Mouse (Mus musculus) ovary, postnatal 10 days (tissue): ENCODE measurements around the gene Oscp1.
"Not testable (repeated sequence)": the region's sequence is repeated elsewhere in the genome, so short reads cannot be mapped to it uniquely, and the experiment has no call there.

Experiments
- DNase-seq: peaks from one replicate; pipeline ENCODE4 v3.0.0; 2022; ENCODE audit warnings: low spot score

The Oscp1 gene

DNA sequence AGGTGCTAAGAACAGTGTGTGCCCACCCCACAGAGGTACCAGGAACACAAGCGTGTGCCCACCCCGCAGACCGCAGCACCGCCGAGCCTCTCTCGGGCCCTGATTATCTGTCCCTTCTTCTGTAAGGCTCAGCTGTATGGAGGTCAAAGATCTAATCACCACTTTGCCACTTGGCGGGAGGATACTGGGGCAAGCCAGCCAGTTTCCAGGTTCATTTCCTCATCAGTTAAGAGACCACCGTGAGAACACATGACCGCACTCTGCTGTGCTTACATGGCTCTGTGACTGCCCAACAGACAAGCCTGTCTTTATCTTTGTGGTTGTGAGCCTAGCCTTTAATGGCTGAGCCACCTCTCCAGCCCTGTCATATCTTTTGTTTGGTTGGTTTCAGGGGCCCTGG is 24.7 kb downstream of the Oscp1 start:
- DNase-seq = no peak

DNA sequence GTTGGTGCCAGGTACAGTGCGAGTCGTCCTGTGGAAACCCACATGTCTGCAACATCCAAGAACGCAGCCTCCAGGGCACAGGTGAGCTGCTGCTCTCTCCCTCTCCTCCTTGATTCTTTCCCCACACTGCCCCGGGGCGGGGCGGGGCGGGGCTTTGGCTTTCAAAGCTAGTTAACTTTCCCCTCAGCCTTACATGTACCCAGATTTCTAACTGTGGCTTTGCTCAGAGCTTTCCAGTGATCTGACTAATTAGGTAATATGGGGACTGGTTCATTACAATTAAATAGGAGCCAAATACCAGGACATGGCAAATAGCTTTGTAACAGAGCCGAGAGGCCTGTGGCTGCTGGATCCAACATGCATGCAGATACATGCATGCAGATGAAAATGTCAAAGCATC is 26.0 kb downstream of the Oscp1 start:
- no peak for DNase-seq

DNA sequence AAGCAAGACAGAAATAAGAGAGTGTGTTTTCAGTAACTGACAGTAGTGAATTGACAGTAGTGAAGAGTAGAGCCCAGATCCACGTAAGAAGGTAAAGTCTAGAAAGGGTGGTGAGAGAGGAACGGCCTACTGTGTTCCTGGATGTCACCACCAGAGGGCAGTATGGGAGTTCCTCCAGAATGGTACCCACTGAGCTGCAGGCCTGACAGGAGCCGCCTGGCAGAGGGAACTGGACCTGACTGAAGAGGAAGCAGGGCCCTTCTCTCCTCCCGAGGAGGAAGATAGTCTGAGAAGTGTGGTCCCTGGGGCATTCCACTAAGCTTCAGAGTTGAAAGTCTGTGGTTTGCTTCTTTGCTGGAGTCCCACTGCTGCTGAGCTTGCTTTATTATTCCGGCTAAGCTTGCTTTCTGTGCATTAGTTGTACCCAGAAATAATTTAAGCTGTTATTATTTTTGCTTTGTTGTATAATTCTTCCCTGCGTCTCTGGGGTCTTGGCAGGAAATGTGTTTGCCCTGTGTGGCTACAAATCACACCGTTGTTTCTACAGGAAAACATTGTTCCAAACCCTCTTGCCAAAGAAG is 27.7 kb downstream of the Oscp1 start:
- DNase-seq = peak; percentile 66

DNA sequence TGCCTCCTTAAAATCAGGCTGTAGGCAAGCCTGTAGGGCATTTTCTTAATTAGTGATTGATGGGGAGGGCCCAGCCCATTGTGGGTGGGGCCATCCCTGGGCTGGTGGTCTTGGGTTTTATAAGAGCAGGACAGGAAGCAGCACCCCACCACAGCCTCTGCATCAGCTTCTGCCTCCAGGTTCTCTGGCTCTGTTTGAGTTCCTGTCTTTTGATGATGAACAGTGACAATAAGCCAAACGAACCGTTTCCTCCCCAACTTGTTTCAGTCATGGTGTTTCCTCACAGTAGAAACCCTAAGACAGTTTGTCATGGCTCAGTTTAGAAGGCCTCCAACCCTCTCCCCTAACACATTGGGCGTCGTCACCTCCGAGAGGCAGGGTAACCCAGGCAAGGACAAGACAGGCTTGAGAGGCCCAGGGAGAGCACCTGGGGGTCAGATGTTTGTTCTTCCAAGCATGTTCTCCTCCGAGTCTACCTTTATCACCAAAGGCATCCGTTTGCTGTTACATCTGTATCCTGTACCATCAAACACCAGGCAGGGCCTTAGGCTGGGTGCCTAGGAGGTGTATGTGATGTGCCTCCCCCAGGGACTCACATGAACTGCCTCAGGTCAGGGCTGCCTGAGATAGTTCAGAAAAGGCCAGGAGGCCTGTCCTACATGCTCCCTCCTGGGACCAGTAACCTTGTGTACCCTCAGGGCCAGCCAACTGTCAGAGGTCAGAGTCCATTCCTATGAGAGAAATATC is 31.9 kb downstream of the Oscp1 start:
- DNase-seq = no peak

DNA sequence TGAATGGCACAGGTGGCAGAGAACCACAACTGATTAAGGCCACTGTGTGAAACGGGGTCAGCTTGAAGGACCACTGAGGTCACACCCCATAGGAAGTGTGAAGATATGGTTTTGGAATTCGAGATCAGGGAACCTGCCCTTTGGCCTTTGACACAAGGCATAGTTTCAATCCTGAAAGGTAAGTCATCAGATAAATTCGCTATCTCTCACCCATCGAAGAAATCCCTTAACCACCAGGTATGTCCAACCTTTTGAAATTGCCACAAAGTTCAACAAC is 32.4 kb downstream of the Oscp1 start:
- no peak for DNase-seq

DNA sequence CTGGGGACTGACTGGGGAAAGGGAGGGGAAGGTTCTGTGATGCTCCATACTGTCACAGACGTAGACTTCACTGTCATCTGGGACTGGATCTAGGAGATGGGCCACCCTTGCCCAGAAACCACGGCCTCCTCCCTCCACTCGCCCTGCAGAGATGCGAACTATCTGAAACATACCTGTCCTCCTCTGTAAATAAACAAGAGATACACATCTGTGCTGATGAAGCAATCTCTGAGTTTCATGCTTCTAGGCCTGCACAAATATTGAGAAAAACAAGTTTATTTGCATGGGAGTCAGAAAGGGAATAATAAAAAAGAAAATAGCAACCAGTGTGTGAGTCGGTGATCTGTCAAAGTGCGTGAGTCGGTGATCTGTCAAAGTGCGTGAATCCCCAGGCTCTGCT is 33.5 kb downstream of the Oscp1 start:
- DNase-seq = no peak

DNA sequence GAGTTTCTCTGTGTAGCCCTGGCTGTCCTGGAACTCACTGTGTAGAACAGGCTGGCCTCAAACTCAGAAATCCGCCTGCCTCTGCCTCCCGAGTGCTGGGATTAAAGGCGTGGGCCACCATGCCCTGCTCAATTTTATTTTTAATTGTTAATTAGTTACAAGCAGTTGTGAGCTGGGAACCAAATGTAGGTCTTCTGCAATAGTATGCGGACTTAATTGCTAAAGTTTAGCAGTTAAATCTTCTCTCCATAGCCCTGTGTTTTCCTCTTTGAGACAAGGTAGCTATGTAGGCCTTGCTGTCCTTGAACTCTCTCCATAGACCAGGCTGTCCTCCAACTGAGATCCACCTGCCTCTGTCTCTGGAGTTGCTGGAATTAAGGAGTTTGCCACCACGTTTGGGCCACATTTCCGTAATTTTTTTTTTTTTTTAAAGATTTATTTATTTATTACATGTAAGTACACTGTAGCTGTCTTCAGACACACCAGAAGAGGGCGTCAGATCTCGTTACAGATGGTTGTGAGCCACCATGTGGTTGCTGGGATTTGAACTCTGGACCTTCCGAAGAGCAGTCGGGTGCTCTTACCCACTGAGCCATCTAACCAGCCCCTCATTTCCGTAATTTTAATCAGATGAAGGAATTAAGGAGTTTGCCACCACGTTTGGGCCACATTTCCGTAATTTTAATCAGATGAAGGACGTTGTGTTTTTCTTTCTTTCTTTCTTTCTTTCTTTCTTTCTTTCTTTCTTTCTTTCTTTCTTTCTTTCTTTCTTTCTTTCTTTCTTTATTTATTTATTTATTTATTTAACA is 37.5 kb downstream of the Oscp1 start:
- not testable (repeated sequence) for DNase-seq

DNA sequence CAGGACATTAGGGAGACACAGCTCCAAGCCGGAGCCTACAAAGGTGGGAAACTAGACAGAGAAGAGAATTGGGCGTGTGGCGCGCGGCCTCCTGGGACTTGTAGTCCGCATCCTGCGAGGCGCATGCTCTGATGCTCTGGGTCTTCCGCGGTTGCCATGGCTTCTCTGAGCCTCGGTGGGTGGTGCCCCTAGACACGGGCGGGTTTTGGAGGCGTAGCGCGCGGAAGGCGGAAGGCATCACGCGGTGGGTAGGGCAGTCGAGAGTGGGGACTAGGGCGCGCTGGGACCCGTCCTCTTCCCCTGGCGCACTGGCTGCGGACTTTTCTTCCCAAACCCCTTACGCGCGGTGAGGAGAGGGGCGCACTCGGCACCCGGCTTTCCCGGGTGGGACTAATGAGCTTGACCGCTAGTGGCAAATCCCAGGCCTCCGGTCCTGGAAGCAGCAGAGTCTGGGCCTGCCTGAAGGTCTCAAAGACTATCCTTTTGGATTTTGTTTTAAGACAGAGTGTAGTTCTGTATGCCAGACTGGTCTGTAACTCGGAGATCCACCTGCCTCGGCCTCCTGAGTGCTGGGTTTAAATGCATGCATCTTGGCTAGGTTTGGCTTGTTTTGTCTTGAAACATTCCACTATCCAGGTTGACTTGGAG is 38.2 kb downstream of the Oscp1 start, which contains the start of gene Lsm10:
TSS of gene Lsm10 (plus strand) at position 160 of the 648 bp plus-strand sequence.
- peak; percentile 76 for DNase-seq

DNA sequence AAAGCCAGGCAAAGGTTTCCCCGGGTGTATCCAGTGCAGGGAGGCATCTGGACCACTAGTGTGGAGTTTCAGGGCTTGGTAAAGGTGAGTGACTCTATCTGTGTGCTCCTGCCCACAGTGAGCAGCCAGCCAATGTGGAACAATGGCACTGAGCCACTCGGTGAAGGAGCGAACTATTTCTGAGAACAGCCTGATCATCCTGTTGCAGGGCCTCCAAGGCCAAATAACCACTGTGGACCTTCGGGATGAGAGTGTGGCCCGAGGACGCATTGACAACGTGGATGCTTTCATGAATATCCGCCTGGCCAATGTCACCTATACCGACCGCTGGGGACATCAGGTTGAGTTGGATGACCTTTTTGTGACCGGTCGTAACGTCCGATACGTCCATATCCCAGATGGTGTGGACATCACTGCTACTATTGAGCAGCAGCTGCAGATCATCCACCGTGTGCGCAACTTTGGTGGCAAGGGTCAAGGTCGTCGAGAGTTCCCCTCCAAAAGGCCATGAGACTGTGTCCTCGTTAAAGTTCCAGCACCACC is 39.4 kb downstream of the Oscp1 start:
- DNase-seq = no peak

DNA sequence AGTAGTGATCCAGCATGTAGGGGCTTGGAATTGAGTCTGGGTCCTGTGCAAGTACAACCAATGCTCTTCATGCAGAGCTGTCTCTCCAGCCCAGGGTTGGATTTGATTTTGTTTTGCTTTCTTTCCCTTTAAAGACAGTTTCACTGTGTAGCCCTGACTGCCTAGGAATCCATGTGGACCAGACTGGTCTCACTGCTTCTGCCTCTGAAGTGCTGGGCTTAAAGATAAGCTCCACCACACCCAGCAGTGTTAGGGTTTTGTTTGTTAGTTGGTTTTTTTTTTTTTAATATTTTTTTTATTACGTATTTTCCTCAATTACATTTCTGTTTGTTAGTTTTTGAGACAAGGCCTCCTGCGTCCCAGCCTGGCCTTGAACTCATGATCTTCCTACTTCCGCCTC is 41.0 kb downstream of the Oscp1 start:
- DNase-seq = no peak

DNA sequence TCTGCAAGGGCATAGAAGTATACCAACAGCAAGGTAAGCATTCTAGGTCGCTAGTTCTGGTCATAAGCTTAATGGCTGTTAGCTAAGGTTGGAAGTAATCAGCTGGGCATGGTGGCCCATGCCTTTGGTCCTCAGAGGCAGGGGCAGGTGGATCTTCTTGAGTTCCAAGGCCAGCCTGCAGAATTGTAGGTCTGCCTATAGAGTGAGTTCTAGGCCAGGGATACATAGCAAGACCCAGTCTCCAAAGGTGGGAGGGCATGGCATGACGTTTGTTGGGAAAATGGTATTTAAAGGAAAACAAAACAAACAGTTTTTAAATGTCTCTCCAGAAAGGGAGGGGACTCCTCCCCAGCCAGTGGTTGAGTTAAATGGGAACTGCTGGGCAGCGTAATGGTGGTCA is 42.4 kb downstream of the Oscp1 start:
- no peak for DNase-seq

DNA sequence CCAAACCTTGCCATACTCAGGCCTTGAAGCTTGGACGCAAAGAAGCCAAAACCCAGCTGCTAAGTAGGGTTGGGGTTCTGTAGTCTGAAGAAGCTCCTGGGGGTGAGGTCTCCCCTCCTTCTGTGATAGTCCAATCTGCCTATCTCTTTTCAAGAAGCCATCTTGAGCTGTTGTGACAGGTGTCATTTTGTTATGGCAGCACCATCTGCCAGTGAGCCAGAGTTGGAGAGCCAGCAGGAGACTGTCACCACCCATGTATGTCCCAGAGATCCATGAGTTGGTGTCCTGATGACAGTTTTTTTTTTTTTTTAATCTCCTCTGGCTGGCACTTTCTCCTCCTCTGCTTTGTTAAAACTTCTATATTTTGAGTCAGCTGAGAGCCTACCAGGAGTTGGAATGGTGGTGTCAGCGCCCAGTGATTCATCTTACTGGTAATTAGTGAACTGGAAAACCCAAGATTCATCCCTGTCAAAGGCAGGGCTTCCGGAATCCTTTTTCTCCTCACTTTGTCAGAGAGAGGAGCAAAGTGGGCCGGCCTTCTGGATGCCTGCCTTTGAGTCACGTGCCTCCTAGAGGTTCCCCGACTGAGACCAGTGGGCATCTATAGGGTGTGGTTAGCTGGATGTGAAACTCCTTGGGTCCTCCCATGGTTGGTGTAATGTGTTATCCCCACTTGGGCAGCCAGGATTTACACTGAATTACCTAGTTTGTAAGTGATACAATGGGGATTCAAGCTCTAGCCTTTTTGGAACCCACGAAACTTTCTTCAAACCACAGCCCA is 43.9 kb downstream of the Oscp1 start:
- no peak for DNase-seq

DNA sequence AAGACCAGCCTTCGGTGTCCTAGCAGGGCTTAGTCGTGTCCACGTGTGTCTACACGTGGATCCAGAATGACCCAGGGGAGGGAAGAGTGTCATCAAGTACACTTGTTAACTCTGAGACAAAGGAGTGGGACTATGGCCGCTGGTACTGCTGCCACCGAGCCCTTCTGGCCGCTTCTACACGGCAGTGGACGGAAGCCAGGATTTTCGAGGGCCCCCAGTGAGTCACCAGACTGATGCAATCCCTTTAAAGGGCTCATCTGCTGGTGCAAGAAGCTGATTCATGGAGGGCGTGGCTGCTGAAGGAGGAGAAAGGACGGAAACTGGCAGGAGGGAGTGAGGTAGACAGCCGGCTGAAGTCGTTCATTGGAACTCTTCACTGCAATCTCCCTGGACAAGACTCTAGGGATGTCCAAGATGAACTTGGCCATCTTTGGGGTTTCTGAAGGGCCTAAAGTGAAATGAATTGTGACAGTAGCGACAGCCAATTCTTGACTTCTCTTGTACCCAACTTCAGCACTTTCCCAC is 44.8 kb downstream of the Oscp1 start:
- DNase-seq = peak; percentile 39

DNA sequence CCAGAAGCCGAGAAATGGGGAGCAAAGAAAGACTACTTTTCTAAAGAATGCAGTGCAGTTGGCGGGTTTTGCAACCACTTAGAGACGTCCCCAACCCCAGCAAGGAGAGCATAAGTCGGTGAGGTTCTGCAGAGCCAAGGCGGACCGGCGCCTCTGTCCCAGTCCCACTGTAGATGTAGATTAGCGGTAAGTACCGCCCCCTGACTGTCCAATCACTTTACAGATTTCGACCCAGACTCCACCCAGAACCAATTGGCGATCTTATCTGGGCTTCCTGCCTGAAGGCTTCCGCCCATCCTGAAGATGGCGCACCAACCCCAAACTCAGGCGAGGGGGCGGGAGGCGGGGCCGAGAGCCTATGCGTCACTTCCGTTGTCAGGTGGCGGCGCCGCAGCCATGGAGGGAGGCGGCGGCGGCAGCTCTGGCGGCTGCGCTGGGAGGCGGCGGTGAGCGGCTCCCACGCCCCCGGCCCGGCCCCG is 45.3 kb downstream of the Oscp1 start, which contains the start of gene Stk40:
TSS of gene Stk40 (plus strand) at position 368 of the 479 bp plus-strand sequence.
- DNase-seq = peak; percentile 80

DNA sequence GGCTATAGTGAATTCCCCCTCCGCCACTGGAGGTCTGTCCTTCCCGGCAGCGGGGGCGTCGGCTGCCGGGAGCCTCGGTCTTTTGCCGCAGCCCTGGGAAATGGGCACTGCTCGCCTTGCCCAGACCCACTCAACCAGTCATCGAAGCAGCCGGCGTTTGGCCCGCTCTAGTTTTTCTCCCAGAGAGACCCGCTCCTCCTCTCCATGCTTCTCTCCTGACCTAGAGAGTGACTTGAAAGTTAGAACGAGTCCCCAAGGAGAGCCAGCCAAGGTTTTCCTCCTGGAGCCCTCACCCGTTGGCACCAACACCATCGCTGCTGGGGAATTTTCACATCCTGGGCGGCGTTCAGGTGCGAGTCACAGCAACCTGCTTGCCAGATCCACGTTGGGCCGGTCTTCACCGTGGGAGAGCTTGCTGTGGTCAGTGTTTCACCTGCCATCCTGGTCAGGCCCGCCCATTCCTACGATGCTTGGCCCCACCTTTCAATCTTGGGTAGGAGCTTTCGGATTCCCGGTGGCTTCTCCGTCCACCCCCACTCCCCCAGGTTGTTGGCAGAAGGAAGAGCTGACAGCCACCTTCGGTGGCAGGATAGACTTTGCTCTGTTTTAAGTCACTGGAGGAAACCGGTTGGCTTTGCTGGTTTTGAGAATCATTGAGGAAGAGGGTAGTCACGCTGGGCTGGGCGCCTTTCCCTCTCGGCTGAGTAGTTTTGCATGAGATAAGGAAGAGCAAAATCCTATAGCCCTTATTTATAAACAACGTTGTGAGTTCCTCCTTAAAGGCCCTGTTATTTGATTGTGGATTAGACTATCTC is 46.1 kb downstream of the Oscp1 start:
- DNase-seq = no peak

DNA sequence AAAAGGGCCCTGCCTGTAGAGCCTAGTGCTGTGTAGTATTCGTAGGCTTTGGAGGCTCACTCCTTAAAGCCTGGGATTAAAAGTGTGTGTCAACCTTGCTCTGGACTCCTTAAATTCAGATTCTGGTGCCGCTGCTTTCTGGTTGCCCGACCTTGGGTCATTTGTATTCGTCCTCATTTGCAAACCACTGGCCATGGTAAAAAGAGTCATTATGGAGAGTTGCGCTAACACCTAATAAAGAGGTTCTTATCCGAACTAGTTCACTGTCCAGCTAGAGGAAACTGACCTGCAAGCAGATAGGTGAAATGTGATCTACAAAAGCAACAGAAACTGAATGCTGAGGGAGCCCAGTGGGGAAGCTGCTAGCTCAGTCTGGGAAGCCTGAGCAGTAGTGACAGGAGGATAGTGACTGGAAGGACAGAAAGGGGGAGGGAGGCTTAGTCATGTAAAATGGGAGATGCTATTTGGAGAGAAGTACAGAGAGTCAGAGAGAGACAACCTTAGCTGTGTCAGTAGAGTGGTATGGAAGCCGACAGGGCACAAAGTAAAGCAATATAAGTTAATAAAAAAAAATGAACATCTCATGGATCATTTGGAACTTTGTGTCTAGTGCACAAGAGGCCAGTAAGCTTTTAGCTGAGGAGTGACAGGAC is 46.9 kb downstream of the Oscp1 start:
- no peak for DNase-seq

DNA sequence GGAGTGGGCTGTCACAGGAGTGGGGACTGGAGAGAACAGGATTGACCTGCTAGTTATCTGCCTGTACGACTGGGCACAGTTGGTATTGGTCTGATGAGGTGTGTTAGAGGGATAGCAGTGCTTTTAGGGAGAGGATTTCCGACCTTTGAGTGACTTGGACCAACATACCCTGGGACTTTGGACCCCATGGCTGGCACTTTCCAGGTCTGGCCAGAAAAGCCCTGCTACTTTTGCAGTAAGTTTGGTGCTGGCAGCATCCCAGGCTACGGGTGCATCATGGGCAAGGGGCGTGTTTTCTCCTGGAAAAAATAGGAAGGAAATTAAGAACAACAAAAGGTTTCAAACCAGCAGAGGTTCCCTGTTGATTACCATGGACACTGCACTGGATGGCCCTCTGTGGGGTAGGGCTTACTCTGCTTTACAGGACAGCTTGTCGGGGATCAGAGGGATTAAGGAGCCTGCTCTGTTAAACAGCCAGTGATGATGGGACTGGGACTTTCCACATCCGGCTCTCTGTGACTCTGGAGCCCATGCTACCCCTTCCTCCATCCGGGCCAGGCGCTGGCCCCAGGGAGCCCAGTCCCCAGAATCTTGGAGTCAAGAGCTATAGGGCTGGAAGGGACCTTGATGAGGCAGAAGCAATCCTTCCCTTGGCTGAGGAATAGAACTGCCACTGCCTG is 49.8 kb downstream of the Oscp1 start:
- DNase-seq = no peak

DNA sequence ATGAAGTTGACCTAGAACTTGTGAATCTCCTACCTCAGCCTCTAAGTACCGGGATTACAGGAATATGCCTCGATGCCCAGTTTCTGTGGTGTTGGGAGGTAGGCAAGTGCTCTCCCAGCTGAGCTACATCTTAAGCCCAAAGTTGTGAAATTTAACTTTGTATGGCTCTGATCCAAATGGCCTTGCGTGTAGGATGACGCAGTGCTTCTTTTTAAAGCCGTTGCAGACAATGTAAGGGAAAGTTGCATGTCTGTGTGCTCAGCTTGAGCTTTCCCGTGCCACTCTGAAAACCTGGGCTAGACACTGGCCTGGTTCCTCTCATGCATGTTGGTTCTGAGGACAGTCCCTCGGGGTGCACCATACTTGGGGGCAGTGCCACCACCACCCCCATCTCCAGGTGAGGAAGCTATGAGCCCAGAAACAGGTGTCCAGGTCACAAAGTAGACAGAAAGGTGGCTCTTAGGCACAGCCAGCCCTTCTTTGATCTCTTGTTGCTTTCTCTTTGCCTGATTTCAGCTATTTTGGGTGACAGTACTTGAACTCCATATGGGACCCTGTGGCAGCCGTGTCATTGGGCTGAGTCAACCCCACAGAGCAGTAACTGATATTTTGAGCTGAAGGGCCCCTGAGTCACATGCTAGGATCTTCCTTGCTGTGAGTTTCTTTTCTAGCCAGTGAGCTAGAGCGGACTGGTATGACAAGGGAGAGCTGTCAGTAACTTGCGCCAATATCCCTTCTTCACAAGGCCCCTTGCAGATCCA is 51.4 kb downstream of the Oscp1 start:
- DNase-seq = no peak
